Mouse (Mus musculus): Measurements from ENCODE around the gene Tfap4. TPM values are rescaled to one million over a fixed set of nuclear protein-coding genes. Genes with fewer than 3 reads are reported as not detected.

Tfap4 gene
- polyA plus RNA-seq, 1 experiment from 2014 or later, result 5.6 TPM

DNA sequence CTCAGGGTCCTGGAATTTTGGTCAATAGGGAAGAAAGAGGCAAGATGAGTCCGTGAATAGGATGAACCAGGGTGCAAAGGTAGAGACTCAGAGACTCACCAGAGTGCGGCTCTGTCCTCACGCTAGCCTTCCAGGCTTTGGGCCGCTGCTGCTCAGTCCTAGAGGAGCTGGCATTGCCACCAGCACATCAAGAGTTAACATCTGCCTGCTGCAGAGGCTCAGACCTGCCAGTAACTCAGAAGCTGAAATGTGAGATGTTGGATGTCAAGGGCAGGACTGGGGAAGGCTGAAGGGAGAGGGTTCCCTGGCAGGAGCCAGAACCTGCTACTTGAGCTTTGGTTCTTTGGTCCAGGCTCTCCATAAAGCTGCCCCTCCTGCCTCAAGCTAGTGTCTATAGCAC is 11.1 kb upstream of the Tfap4 start:
- H3K4me1 ChIP-seq (replicated peaks), result no peaks in the 10 kb centered on the region
- H3K27me3 ChIP-seq, result peaks cover 2% of the 10 kb centered on the region; the same call in 1 of the 2 replicates
- no peaks in the 10 kb centered on the region for H3K36me3 ChIP-seq (replicated peaks)
- H3K4me2 ChIP-seq, result no peak overlapping the region
- 60% methylated on average over 4 of the region's 4 CpGs for WGBS (ENCODE audit: insufficient replicate concordance)
- H3K27ac ChIP-seq (replicated peaks), result no peak overlapping the region
- ATAC-seq (ENCODE audit: insufficient read depth), result no peak
- no peak overlapping the region for H3K4me3 ChIP-seq (replicated peaks)
- H3K9ac ChIP-seq, result no peak overlapping the region
- no peaks in the 10 kb centered on the region for H3K9me3 ChIP-seq (replicated peaks)

DNA sequence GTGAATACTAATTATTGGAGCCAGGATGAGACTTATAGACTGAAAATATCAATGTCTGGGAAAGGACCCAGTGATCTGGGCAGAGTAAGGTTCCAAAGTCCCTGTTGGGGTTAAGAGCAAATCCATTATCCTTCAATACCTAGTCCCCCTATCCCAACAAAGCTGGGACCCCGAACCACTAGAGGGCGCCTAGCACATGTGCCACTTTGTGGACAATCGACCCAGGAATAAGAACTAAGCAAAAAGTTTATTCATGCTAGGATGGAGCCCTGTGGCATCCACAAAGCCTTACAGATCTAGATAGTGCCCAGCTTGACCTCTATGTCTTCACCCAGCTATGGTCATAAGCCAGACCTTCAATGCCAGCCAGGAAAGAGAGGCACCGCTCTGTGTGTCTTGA is 8.3 kb upstream of the Tfap4 start:
- Histone ChIP-seq H3K4me3 (replicated peaks) (no peak overlapping the region), H3K9me3 (replicated peaks) (no peaks in the 10 kb centered on the region), H3K4me2 (no peak overlapping the region), H3K36me3 (replicated peaks) (no peaks in the 10 kb centered on the region), H3K27ac (replicated peaks) (no peak overlapping the region), H3K27me3 (peaks cover 5% of the 10 kb centered on the region; the same call in 1 of the 2 replicates), H3K4me1 (replicated peaks) (no peaks in the 10 kb centered on the region), H3K9ac (no peak overlapping the region)
- no peak for ATAC-seq (ENCODE audit: insufficient read depth)
- WGBS (ENCODE audit: insufficient replicate concordance), result 22% methylated on average over 4 of the region's 4 CpGs

- peak overlapping the region; percentile 73 for H3K9ac ChIP-seq
- peak overlapping the region; percentile 79 for H3K4me3 ChIP-seq (replicated peaks)
- H3K27me3 ChIP-seq, result peaks cover 7% of the 10 kb centered on the region; the same call in 1 of the 2 replicates
- ATAC-seq (ENCODE audit: insufficient read depth), result peak; percentile 27
- H3K4me1 ChIP-seq (replicated peaks), result peaks cover 57% of the 10 kb centered on the region
- WGBS (ENCODE audit: insufficient replicate concordance), result 1% methylated on average over 43 of the region's 43 CpGs
- 0 out of 2 replicates have a peak, but pooled peaks cover 6% of the 10 kb centered on the region for H3K36me3 ChIP-seq (replicated peaks)
- H3K27ac ChIP-seq (replicated peaks), result peak overlapping the region; percentile 87
- H3K4me2 ChIP-seq, result peak overlapping the region; percentile 99
- no peaks in the 10 kb centered on the region for H3K9me3 ChIP-seq (replicated peaks)
Observed at GRCm38 (mm10) chr16:4560145-4560952, 695 bp upstream of the Tfap4 start.

GRCm38 (mm10) chr16:4558980-4559631 is 548 bp downstream of the Tfap4 start:
- H3K4me1 ChIP-seq (replicated peaks), result peaks cover 70% of the 10 kb centered on the region
- H3K36me3 ChIP-seq (replicated peaks), result 0 out of 2 replicates have a peak, but pooled peaks cover 6% of the 10 kb centered on the region
- no peaks in the 10 kb centered on the region for H3K9me3 ChIP-seq (replicated peaks)
- peak; percentile 16 for ATAC-seq (ENCODE audit: insufficient read depth)
- peak overlapping the region; percentile 87 for H3K27ac ChIP-seq (replicated peaks)
- peak overlapping the region; percentile 79 for H3K4me3 ChIP-seq (replicated peaks)
- peak overlapping the region; percentile 99 for H3K4me2 ChIP-seq
- H3K27me3 ChIP-seq, result peaks cover 7% of the 10 kb centered on the region; the same call in 1 of the 2 replicates
- under 1% methylated on average over 43 of the region's 43 CpGs for WGBS (ENCODE audit: insufficient replicate concordance)
- H3K9ac ChIP-seq, result peak overlapping the region; percentile 73

DNA sequence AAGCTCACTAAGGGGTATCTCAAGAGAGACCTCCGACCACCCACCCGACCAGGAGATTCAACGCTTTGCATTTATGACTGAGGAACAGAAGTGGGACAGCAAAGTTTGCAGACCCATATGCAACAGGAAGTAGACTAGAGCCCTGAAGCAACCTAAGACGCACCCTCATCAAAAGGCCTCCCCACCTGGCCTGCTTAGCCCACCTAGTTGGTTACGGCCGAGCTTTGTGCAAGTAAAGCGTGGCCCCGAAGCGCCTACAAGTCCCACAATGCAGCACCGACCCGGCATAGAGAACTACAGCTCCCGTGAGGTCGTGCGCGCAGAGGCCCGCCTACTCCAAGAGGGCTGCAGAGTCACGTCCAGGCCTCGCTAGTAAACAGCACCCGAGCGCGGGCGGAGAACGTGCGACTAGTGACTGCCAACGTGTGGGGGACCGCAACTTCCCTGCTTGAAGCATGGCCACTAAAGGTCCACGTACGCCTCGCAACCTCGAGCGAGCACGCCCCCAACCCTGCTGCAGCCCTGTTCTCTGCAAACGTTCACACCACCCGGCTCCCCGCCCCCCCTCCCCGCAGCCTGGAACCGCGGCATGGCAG is 1.2 kb downstream of the Tfap4 start:
- Histone ChIP-seq H3K27me3 (peaks cover 7% of the 10 kb centered on the region; the same call in 1 of the 2 replicates), H3K9ac (peak overlapping the region; percentile 73), H3K4me3 (replicated peaks) (peak overlapping the region; percentile 79), H3K9me3 (replicated peaks) (no peaks in the 10 kb centered on the region), H3K4me2 (peak overlapping the region; percentile 99), H3K36me3 (replicated peaks) (0 out of 2 replicates have a peak, but pooled peaks cover 6% of the 10 kb centered on the region), H3K4me1 (replicated peaks) (peaks cover 76% of the 10 kb centered on the region), H3K27ac (replicated peaks) (peak overlapping the region; percentile 87)
- WGBS (ENCODE audit: insufficient replicate concordance), result under 1% methylated on average over 38 of the region's 38 CpGs
- peak; percentile 87 for ATAC-seq (ENCODE audit: insufficient read depth)

DNA sequence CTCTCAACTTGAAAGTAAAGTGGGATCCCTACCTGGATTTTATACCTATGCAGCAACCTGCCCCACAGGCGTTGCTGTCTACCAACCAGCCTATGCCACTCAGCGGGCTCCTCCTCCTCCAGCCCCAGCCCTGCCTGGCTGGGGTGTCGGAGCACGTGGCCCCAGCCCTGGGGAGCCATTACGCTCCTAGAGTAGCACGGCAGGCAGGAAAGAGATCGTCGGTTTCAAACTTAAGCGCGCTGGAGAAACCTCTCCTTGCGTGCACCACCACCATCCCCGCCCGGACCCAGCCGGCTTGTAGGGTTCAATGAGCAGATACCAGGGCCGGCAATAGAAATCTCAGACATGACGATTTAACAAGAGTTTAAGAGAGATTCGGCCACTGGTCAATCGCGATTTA is 1.7 kb downstream of the Tfap4 start:
- Histone ChIP-seq H3K9ac (peak overlapping the region; percentile 73), H3K4me3 (replicated peaks) (peak overlapping the region; percentile 79), H3K27me3 (peaks cover 4% of the 10 kb centered on the region; the same call in 1 of the 2 replicates), H3K4me1 (replicated peaks) (peaks cover 81% of the 10 kb centered on the region), H3K36me3 (replicated peaks) (0 out of 2 replicates have a peak, but pooled peaks cover 6% of the 10 kb centered on the region), H3K4me2 (peak overlapping the region; percentile 99), H3K9me3 (replicated peaks) (no peaks in the 10 kb centered on the region), H3K27ac (replicated peaks) (peak overlapping the region; percentile 87)
- peak; percentile 60 for ATAC-seq (ENCODE audit: insufficient read depth)
- WGBS (ENCODE audit: insufficient replicate concordance), result 0% methylated on average over 19 of the region's 19 CpGs

DNA sequence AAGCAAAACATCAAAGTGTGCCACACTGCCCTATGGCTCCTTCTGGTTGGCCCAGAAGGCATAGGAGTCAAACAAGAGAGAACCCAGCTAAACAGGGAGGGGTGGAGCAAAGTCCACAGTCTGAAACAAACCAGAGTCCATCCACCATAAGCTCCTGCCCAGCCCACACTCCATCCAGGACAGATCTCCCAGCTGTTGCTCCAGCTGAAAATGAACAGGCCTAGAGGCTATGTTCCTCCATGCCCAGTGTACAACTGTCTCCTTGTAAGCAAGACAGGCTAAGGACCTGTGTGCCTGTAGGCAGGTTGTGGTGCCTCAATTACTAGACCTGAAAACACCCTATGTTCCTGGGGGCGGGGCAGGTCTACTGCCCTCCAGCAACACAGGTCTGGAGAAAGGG is 2.6 kb downstream of the Tfap4 start:
- peak overlapping the region; percentile 99 for H3K4me2 ChIP-seq
- no peak for ATAC-seq (ENCODE audit: insufficient read depth)
- no peaks in the 10 kb centered on the region for H3K9me3 ChIP-seq (replicated peaks)
- peak overlapping the region; percentile 73; the same call in 1 of the 2 replicates for H3K9ac ChIP-seq
- 0 out of 2 replicates have a peak, but pooled peaks cover 6% of the 10 kb centered on the region for H3K36me3 ChIP-seq (replicated peaks)
- peak overlapping the region; percentile 87 for H3K27ac ChIP-seq (replicated peaks)
- H3K27me3 ChIP-seq, result no peaks in the 10 kb centered on the region
- peaks cover 90% of the 10 kb centered on the region for H3K4me1 ChIP-seq (replicated peaks)
- peak overlapping the region; percentile 79 for H3K4me3 ChIP-seq (replicated peaks)
- WGBS (ENCODE audit: insufficient replicate concordance), result 48% methylated on average over 1 of the region's 1 CpGs

- Histone ChIP-seq H3K36me3 (replicated peaks) (peaks cover 6% of the 10 kb centered on the region; the same call in 1 of the 2 replicates), H3K27ac (replicated peaks) (peak overlapping the region; percentile 86), H3K9ac (peak overlapping the region; percentile 9; the same call in 1 of the 2 replicates), H3K4me2 (peak overlapping the region; percentile 4; the same call in 1 of the 2 replicates), H3K27me3 (no peaks in the 10 kb centered on the region), H3K4me3 (replicated peaks) (no peak overlapping the region), H3K4me1 (replicated peaks) (peaks cover 95% of the 10 kb centered on the region), H3K9me3 (replicated peaks) (no peaks in the 10 kb centered on the region)
- no peak for ATAC-seq (ENCODE audit: insufficient read depth)
- WGBS (ENCODE audit: insufficient replicate concordance), result 55% methylated on average over 1 of the region's 1 CpGs
Observed at GRCm38 (mm10) chr16:4555555-4555954, 4.1 kb downstream of the Tfap4 start.

- H3K27ac ChIP-seq (replicated peaks), result peak overlapping the region; percentile 86
- H3K4me2 ChIP-seq, result peak overlapping the region; percentile 87
- peak overlapping the region; percentile 48 for H3K4me3 ChIP-seq (replicated peaks)
- H3K4me1 ChIP-seq (replicated peaks), result peaks cover 73% of the 10 kb centered on the region
- no peaks in the 10 kb centered on the region for H3K9me3 ChIP-seq (replicated peaks)
- no peaks in the 10 kb centered on the region for H3K27me3 ChIP-seq
- peak; percentile 86 for ATAC-seq (ENCODE audit: insufficient read depth)
- WGBS (ENCODE audit: insufficient replicate concordance), result 11% methylated on average over 6 of the region's 6 CpGs
- peaks cover 25% of the 10 kb centered on the region for H3K36me3 ChIP-seq (replicated peaks)
- H3K9ac ChIP-seq, result peak overlapping the region; percentile 59
Observed at GRCm38 (mm10) chr16:4552829-4553550, 6.7 kb downstream of the Tfap4 start.

DNA sequence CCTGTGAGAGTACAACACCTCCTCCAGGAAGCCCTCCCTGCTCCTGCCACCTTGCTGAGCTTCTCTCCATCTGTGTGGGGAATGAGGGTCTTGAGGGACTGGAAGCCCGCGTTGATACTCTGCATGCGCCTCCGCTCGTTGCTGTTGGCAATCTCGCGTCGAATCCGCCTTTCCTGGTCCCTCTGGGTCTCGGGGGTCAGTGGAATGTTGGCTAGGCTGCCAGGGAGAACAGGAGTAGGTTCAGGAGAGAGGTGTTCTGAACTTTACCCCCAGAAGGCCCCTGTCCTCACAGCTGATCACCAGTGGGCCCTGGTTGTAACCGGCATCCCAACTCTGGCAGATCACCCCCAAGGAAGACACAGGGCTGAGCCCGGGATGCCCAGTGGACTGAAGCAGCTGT is 7.8 kb downstream of the Tfap4 start:
- 76% methylated on average over 12 of the region's 12 CpGs for WGBS (ENCODE audit: insufficient replicate concordance)
- Histone ChIP-seq H3K36me3 (replicated peaks) (peaks cover 34% of the 10 kb centered on the region), H3K4me3 (replicated peaks) (no peak overlapping the region), H3K9ac (peak overlapping the region; percentile 6; the same call in 1 of the 2 replicates), H3K4me2 (peak overlapping the region; percentile 87), H3K27me3 (no peaks in the 10 kb centered on the region), H3K27ac (replicated peaks) (peak overlapping the region; percentile 86), H3K4me1 (replicated peaks) (peaks cover 62% of the 10 kb centered on the region), H3K9me3 (replicated peaks) (no peaks in the 10 kb centered on the region)
- ATAC-seq (ENCODE audit: insufficient read depth), result no peak
